Mouse (Mus musculus): ENCODE measurements around the gene Olfr1353.

DNA sequence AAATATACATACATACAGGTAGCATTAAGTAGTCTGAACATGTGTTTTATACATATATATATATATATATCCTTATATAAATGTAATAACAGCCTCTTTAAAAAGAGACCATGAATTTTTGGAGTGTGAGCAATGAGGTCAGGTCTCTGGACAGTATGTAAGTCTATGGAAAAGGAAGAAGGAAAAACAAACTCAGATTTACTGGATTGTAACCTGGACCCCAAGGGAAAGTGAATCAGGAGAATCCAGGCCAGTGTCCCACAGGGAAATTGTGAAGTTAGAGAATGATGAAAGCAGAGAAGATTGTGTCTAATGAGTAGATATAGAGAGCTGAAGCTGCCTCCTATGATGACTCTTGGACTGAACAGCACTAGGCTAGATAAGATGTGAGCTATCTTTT, 17.6 kb downstream of the Olfr1353 start, which contains the start of gene Olfr1352:
- TF ChIP-seq CTCF (IDR thresholded peaks at IDR 0.05; ENCODE audit: low read depth, low read length) (no peak), POLR2A (IDR thresholded peaks at IDR 0.05; ENCODE audit: borderline replicate concordance, low read depth, low read length) (no peak)

Measured in bone marrow macrophage, adult 2 months (primary cell).